Mouse (Mus musculus): ENCODE measurements around the gene Kifc1. TPM values are rescaled to one million over a fixed set of nuclear protein-coding genes. Genes with fewer than 3 reads are reported as not detected.
A peak's percentile ranks its signal among the peaks of the same experiment; 100 is the strongest.
"Not testable (repeated sequence)": the region's sequence is repeated elsewhere in the genome, so short reads cannot be mapped to it uniquely, and the experiment has no call there.

The Kifc1 gene
- total RNA-seq, 1 experiment = 149 TPM

DNA sequence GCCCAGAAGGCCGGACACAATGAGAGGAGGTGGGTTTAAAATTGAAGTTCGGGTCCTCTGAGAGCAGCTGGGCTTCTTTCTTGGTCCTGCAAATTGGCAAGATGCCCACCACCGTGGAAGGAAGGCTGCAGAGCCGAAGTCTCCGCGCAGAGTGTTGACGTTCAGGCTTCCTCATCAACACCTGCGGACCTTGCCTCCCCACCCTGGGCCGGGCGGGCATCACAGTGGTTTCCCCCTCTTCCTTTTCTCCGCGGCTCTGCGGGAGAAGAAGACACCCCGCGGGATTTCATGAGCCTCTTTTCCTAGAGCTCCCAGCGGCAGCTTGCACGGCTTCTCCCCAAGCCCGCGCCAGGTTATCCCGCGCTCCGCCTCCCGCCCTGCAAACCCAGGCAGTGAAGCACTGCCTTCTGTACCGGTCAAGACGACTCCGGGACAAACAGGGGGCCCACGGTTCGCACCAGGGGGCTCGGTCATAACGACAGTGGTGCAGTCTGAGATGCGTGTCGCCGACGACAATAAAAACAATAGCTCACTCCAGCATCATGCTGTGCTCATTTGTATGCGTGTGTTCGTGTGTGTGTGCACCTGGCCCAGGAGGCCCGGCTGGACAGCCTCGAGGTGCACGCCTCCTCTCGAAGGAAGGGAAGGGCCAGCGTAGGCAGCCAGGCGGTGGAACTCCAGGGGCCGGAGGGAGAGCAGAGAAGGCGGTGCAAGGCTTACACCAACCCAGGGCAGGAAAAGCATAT, 18.0 kb upstream of the Kifc1 start:
- Histone ChIP-seq H3K27ac (ENCODE audit: insufficient read depth, low read depth, low read length, poor library complexity, severe bottlenecking) (peak overlapping the region; percentile 90), H3K9me3 (ENCODE audit: control insufficient read depth, insufficient read depth, low read depth, low read length) (no peaks in the 10 kb centered on the region), H3K9ac (ENCODE audit: insufficient read depth, low read depth, low read length, poor library complexity, severe bottlenecking) (peak overlapping the region; percentile 77), H3K4me1 (ENCODE audit: control insufficient read depth in 2 of 2, insufficient read depth in 2 of 2, low read length in 2 of 2, poor library complexity in 1 of 2) (peaks cover 0 to 15% of the 10 kb centered on the region in 2 experiments; a peak in 3 of 4 replicates), H3K4me3 (ENCODE audit: insufficient read depth in 1 of 2, low read depth in 1 of 2, low read length in 2 of 2, poor library complexity in 1 of 2, severe bottlenecking in 1 of 2) (peak overlapping the region; percentile 75 to 87), H3K36me3 (ENCODE audit: control insufficient read depth, insufficient read depth, low read length, poor library complexity, severe bottlenecking) (peaks cover 27% of the 10 kb centered on the region)
- in situ Hi-C loops (cut with MboI; ENCODE audit: low sequenced_read_pairs in 2 of 2, unreplicated experiment in 2 of 2) = no loop called here
- TF ChIP-seq ZNF384 (IDR thresholded peaks at IDR 0.05; ENCODE audit: low read depth, low read length) (no peak), MAFK (IDR thresholded peaks at IDR 0.05; ENCODE audit: insufficient read depth, low read depth, low read length) (no peak), CHD2 (IDR thresholded peaks at IDR 0.05; ENCODE audit: low read depth, low read length) (no peak), HCFC1 (IDR thresholded peaks at IDR 0.05; ENCODE audit: borderline replicate concordance, insufficient read depth, low read length) (no peak), ZC3H11A (IDR thresholded peaks at IDR 0.05; ENCODE audit: borderline replicate concordance, low read depth, low read length) (no peak)
- no peak for DNase-seq (ENCODE audit: low read depth, low spot score)

DNA sequence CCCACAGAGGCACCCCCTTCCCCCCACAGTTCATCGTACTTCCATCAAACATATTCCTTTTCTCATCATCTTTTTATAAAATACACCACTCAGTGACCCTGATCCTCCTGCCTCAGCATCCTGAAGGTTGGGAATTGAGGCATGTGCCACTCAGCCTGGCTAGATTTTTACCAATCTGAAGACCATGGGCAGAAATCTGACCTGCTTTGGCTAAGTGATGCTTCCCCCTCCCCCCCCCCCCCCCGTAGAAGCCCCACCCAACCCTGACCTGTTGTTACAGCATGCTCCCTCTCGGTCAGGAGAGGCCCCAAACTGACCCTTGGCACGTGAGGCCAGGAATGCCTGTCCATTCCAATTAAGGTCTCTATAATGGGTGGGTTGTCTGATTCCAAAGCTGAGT, 14.4 kb upstream of the Kifc1 start, which contains the start of gene Platr17:
Gene Platr17 (plus strand): TSS at position 301 of the 400 bp plus-strand sequence.
- DNase-seq (ENCODE audit: low read depth, low spot score); H3K36me3 ChIP-seq (ENCODE audit: control insufficient read depth, insufficient read depth, low read length, poor library complexity, severe bottlenecking); H3K9me3 ChIP-seq (ENCODE audit: control insufficient read depth, insufficient read depth, low read depth, low read length); in situ Hi-C loops (cut with MboI; ENCODE audit: low sequenced_read_pairs in 2 of 2, unreplicated experiment in 2 of 2): not testable (repeated sequence)
- Histone ChIP-seq H3K27ac (ENCODE audit: insufficient read depth, low read depth, low read length, poor library complexity, severe bottlenecking) (peak within 1 kb of the TSS; percentile 89), H3K4me1 (ENCODE audit: control insufficient read depth in 2 of 2, insufficient read depth in 2 of 2, low read length in 2 of 2, poor library complexity in 1 of 2) (peaks cover 4 to 31% of the 10 kb centered on the region in 2 experiments; a peak in 3 of 4 replicates), H3K4me3 (ENCODE audit: insufficient read depth in 1 of 2, low read depth in 1 of 2, low read length in 2 of 2, poor library complexity in 1 of 2, severe bottlenecking in 1 of 2) (peak within 1 kb of the TSS; percentile 38 to 50), H3K9ac (ENCODE audit: insufficient read depth, low read depth, low read length, poor library complexity, severe bottlenecking) (peak within 1 kb of the TSS; percentile 76)

DNA sequence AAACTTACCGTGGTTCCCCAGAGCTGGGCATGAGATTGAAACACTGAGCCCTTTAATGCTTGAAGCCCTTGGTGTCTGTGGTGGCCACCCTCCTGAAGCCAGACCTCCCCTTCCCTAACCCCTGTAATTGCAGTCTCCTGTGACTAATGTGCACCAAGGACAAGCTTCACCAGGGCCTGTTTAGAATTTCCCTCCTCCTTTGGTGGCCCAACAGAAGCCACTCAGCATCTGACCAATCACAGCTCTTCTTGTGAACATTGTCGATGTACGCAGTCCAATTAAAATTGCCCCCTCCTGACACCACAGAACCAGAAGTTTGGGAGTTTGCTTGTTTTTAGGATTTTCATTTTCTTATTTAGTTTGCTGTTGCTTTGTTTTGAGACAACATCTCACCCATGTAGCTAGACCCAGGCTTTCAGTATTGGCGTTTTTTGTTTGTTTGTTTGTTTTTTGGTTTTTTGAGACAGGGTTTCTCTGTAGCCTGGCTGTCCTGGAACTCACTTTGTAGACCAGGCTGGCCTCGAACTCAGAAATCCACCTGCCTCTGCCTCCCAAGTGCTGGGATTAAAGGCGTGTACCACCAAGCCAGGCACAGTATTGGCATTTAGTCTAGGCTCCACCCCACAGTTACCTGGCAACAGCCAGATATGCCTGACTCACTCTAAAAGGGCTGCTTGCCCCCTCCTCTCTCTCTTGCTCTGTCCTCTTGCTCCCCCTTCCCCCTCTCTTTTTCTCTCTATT, 13.6 kb upstream of the Kifc1 start:
- H3K9me3 ChIP-seq (ENCODE audit: control insufficient read depth, insufficient read depth, low read depth, low read length); DNase-seq (ENCODE audit: low read depth, low spot score); in situ Hi-C loops (cut with MboI; ENCODE audit: low sequenced_read_pairs in 2 of 2, unreplicated experiment in 2 of 2); H3K36me3 ChIP-seq (ENCODE audit: control insufficient read depth, insufficient read depth, low read length, poor library complexity, severe bottlenecking): not testable (repeated sequence)
- H3K4me3 ChIP-seq (ENCODE audit: insufficient read depth in 1 of 2, low read depth in 1 of 2, low read length in 2 of 2, poor library complexity in 1 of 2, severe bottlenecking in 1 of 2) = peak overlapping the region in 1 of 2 experiments; percentile 24; a peak in 2 of 4 replicates
- H3K9ac ChIP-seq (ENCODE audit: insufficient read depth, low read depth, low read length, poor library complexity, severe bottlenecking) = peak overlapping the region; percentile 65; the same call in 1 of the 2 replicates
- H3K4me1 ChIP-seq (ENCODE audit: control insufficient read depth in 2 of 2, insufficient read depth in 2 of 2, low read length in 2 of 2, poor library complexity in 1 of 2) = peaks cover 8 to 31% of the 10 kb centered on the region in 2 experiments; a peak in 3 of 4 replicates
- H3K27ac ChIP-seq (ENCODE audit: insufficient read depth, low read depth, low read length, poor library complexity, severe bottlenecking) = peak overlapping the region; percentile 87

DNA sequence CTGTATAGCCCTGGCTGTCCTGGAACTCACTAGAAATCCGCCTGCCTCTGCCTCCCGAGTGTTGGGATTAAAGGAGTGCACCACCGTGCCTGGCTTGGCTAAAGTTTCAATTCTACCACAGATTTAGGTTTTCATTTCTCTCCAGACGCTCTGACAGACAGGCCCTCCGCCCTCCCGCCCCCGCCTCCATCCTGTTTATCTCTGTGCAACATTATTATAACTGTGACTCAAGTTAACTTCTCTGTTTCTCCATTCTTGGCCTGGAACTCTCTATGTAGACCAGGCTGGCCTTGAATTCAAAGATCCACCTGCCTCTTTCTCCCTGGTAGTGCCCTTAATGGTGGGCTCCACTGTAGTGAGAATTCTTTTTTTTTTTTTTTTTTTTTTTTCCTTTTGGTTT, 12.0 kb upstream of the Kifc1 start:
- in situ Hi-C loops (cut with MboI; ENCODE audit: low sequenced_read_pairs in 2 of 2, unreplicated experiment in 2 of 2) = no loop called here
- TF ChIP-seq ZNF384 (IDR thresholded peaks at IDR 0.05; ENCODE audit: low read depth, low read length) = no peak
- no peak for TF ChIP-seq ZC3H11A (IDR thresholded peaks at IDR 0.05; ENCODE audit: borderline replicate concordance, low read depth, low read length)
- no peak for TF ChIP-seq HCFC1 (IDR thresholded peaks at IDR 0.05; ENCODE audit: borderline replicate concordance, insufficient read depth, low read length)
- TF ChIP-seq MAFK (IDR thresholded peaks at IDR 0.05; ENCODE audit: insufficient read depth, low read depth, low read length) = no peak
- no peak for TF ChIP-seq CHD2 (IDR thresholded peaks at IDR 0.05; ENCODE audit: low read depth, low read length)

More for the DNA sequence above, 12.0 kb upstream of the Kifc1 start:
- Histone ChIP-seq H3K9ac (ENCODE audit: insufficient read depth, low read depth, low read length, poor library complexity, severe bottlenecking) (peak overlapping the region; percentile 47; the same call in 1 of the 2 replicates), H3K4me1 (ENCODE audit: control insufficient read depth in 2 of 2, insufficient read depth in 2 of 2, low read length in 2 of 2, poor library complexity in 1 of 2) (peaks cover 14 to 31% of the 10 kb centered on the region in 2 experiments), H3K36me3 (ENCODE audit: control insufficient read depth, insufficient read depth, low read length, poor library complexity, severe bottlenecking) (no peaks in the 10 kb centered on the region), H3K9me3 (ENCODE audit: control insufficient read depth, insufficient read depth, low read depth, low read length) (no peaks in the 10 kb centered on the region), H3K27ac (ENCODE audit: insufficient read depth, low read depth, low read length, poor library complexity, severe bottlenecking) (peak overlapping the region; percentile 87), H3K4me3 (ENCODE audit: insufficient read depth in 1 of 2, low read depth in 1 of 2, low read length in 2 of 2, poor library complexity in 1 of 2, severe bottlenecking in 1 of 2) (no peak overlapping the region)
- no peak for DNase-seq (ENCODE audit: low read depth, low spot score)

Measured in ES-E14 (cell line).